Mouse (Mus musculus) stomach, postnatal 0 days (tissue): ENCODE measurements at regions not wholly inside any gene's neighbourhood (a gene's known extent, or its start where the extent isn't known, plus 50 kb on each side); places are given as distances from the start of the nearest gene placed in this dataset.

Source experiments
- CTCF ChIP-seq: IDR thresholded peaks from 2 replicates; pipeline ENCODE4 v1.5.1; 2016; ENCODE audit warnings: antibody characterized with exemption, low read depth, mild to moderate bottlenecking, moderate library complexity
- EP300 ChIP-seq: optimal IDR thresholded peaks from 2 replicates; pipeline ENCODE3; 2016; ENCODE audit warnings: antibody characterized with exemption

GRCm38 (mm10) chr10:37241821-37242263 lies 103.1 kb upstream of the Marcks start:
- TF ChIP-seq EP300 (no peak), CTCF (0 out of 2 replicates have a peak, but pooled peaks have one; percentile 3)
